Comparison of ENCODE assay signal across 18 mouse cellular contexts in the genomic region with DNA sequence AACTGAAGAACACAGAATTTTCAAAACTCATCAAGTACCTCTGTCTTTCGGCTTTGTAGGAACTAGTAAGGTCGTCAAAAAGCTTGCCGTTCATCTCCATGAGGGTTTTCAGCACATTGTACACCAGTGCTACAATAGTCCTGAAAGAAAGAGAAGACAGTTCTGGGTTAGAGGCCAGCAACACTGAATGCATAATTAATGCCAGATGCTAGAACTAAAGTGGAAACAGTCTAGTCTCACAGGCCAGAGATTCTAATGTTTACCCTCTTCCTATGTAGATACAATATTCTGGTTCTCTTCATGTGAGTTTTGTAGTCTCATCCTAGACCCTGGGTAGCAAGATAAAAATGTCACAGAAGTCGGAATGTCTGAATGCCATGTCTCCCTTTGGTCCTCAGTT.
"Had no signal": no experiment of that assay in that cellular context is flagged by ENCODE, and none has a peak within 500 bp of the region (broad histone marks: within the 10 kb centered on the region; RNA-seq: fewer than 3 reads in every experiment).

No protein-coding gene starts in this region.

- H3K9me3 ChIP-seq: limb, embryonic 12.5 days; liver, embryonic 15.5 days; megakaryocyte, embryonic 14.5 days; midbrain, embryonic 15.5 days; neural tube, embryonic 12.5 days; stomach, embryonic 15.5 days had no signal

- H3K9ac ChIP-seq: limb, embryonic 12.5 days; liver, embryonic 15.5 days; midbrain, embryonic 15.5 days; neural tube, embryonic 12.5 days; stomach, embryonic 15.5 days had no signal

- H3K4me1 ChIP-seq: midbrain, embryonic 15.5 days; neural tube, embryonic 12.5 days had no signal

- H3K4me2 ChIP-seq: limb, embryonic 12.5 days; liver, embryonic 11.5 days; liver, embryonic 15.5 days; midbrain, embryonic 11.5 days; midbrain, embryonic 15.5 days; neural tube, embryonic 12.5 days; stomach, embryonic 15.5 days had no signal

- ATAC-seq: lung, postnatal 0 days; midbrain, embryonic 15.5 days had no signal

- H3K27ac ChIP-seq: kidney, postnatal 0 days; liver, embryonic 15.5 days; macrophage; midbrain, embryonic 15.5 days; neural tube, embryonic 12.5 days; stomach, embryonic 15.5 days had no signal

- H3K27me3 ChIP-seq: limb, embryonic 12.5 days; liver, embryonic 15.5 days; megakaryocyte, embryonic 14.5 days; midbrain, embryonic 15.5 days; neural tube, embryonic 12.5 days; stomach, embryonic 15.5 days had no signal

- H3K4me3 ChIP-seq: layer of hippocampus, adult 2 months; left cerebral cortex, adult 2 months; limb, embryonic 12.5 days; liver, embryonic 15.5 days; megakaryocyte, embryonic 14.5 days; midbrain, embryonic 15.5 days; neural tube, embryonic 12.5 days; stomach, embryonic 15.5 days had no signal

- DNase-seq: kidney, adult 9 months; kidney, postnatal 36 days; lung, adult 2 months; retina, postnatal 1 day; thymus, postnatal 4 days had no signal
